Mouse (Mus musculus) embryonic fibroblast, embryonic 13.5 days (primary cell): ENCODE results near the gene Lclat1.

ENCODE experiments used
- CTCF ChIP-seq: IDR thresholded peaks from 2 replicates; pipeline ENCODE4 v1.5.1; 2011; ENCODE audit warnings: mild to moderate bottlenecking, control low read depth, low read length, moderate library complexity, borderline replicate concordance; ENCODE audit not compliant: insufficient read depth
- POLR2A ChIP-seq: IDR thresholded peaks from 2 replicates; pipeline ENCODE4 v1.6.1; 2011; ENCODE audit warnings: low read depth, mild to moderate bottlenecking, control low read depth, low read length, moderate library complexity

DNA sequence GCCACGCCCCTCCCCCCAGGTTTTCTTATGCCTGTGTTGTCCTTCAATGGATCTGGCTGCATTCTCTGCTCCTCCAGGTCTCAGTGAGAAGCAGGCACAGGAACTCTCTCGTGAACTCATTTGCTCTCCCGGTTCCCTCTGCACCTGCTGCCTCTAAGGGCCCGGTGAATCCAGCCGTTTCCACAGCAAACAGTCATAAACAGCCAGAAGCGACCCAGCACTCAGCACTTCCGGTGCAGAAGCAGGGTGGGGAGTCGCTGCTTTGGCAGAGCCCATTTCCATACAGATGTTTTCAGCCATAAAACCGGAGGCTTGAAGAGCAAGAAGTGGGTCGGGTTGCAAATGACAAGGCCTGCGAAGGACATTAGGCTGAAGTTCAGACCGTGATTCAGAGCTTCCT, 150.8 kb downstream of the Lclat1 start:
- TF ChIP-seq CTCF: no peak
- TF ChIP-seq POLR2A: no peak
